Comparison of ENCODE assay signal across 11 mouse cellular contexts in the genomic region with DNA sequence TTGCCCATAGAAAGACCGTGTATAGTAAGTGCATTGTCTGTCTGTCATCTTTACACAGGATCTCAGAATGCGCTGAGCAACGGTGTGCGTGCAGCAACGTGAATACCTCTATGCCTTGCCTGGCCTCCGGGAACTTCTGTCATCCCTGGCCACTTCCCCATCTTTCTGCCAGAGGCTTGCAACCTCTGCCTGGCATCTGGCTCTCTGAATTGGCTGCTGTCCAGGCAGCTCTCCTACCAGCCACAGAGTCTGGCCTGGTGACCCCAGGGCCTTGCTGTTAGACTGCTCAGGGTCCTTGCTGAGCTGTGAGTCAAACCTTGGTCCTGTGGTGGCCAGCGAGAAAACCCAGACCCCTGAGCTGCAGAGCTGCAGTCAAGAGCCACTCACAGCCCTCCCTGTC. TPM values are rescaled to one million over a fixed set of nuclear protein-coding genes. Genes with fewer than 3 reads are reported as not detected.
DNase-seq lines count a peak whose midpoint lies in the region; ATAC-seq and TF ChIP-seq lines count a peak whose summit lies in the region.
"Had no signal": no experiment of that assay in that cellular context is flagged by ENCODE, and none has a peak within 500 bp of the region (broad histone marks: within the 10 kb centered on the region; RNA-seq: fewer than 3 reads in every experiment).

No protein-coding gene starts in this region.

- peaks cover 71% of the 10 kb centered on the region for H3K4me1 ChIP-seq in kidney, embryonic 15.5 days
- peaks cover 49% of the 10 kb centered on the region for H3K4me1 ChIP-seq in limb, embryonic 15.5 days
- peaks cover 34% of the 10 kb centered on the region; the same call in 1 of the 2 replicates for H3K4me1 ChIP-seq in lung, postnatal 0 days (ENCODE audit: insufficient read depth, low read depth, low read length)

- no peak overlapping the region for H3K27ac ChIP-seq in kidney, embryonic 15.5 days
- H3K27ac ChIP-seq in limb, embryonic 15.5 days: peak overlapping the region; percentile 33; the same call in 1 of the 2 replicates
- H3K27ac ChIP-seq in lung, postnatal 0 days (ENCODE audit: low read length): no peak overlapping the region
- H3K27ac ChIP-seq: liver, embryonic 13.5 days had no signal

- H3K9ac ChIP-seq in kidney, embryonic 15.5 days: no peak overlapping the region
- H3K9ac ChIP-seq in limb, embryonic 15.5 days: no peak overlapping the region
- H3K9ac ChIP-seq in lung, postnatal 0 days (replicated peaks; ENCODE audit: low read depth): no peak overlapping the region
- H3K9ac ChIP-seq: liver, embryonic 13.5 days had no signal

- no peaks in the 10 kb centered on the region for H3K36me3 ChIP-seq in kidney, embryonic 15.5 days
- H3K36me3 ChIP-seq in limb, embryonic 15.5 days: no peaks in the 10 kb centered on the region
- no peaks in the 10 kb centered on the region for H3K36me3 ChIP-seq in lung, postnatal 0 days (ENCODE audit: insufficient read depth, low read length)
- H3K36me3 ChIP-seq: liver, embryonic 13.5 days had no signal

- WGBS in kidney, embryonic 15.5 days: 68% methylated on average over 7 of the region's 7 CpGs
- WGBS in limb, embryonic 15.5 days: 46% methylated on average over 7 of the region's 7 CpGs
- WGBS in lung, postnatal 0 days: 51% methylated on average over 7 of the region's 7 CpGs

- DNase-seq in adrenal gland, adult (ENCODE audit: inconsistent age in 2 of 2, low spot score in 1 of 2): peak; percentile 70 to 92
- no peak for DNase-seq in adrenal gland, postnatal 4 days (ENCODE audit: low spot score in 2 of 2)
- peak; percentile 51 to 65 for DNase-seq in kidney, postnatal 25 days
- peak; percentile 86 for DNase-seq in adrenal gland, postnatal 10 days
- no peak for DNase-seq in cerebellum, postnatal 10 days
- DNase-seq in lung, postnatal 0 days (ENCODE audit: low spot score): no peak
- DNase-seq: liver, embryonic 13.5 days; right cerebral cortex, postnatal 25 days had no signal

- no peak overlapping the region for H3K4me2 ChIP-seq in kidney, embryonic 15.5 days
- H3K4me2 ChIP-seq in limb, embryonic 15.5 days: no peak overlapping the region
- no peak overlapping the region for H3K4me2 ChIP-seq in lung, postnatal 0 days (replicated peaks; ENCODE audit: low read depth, low read length)
- H3K4me2 ChIP-seq: liver, embryonic 13.5 days had no signal

- no peak for TF ChIP-seq EP300 in lung, postnatal 0 days (IDR thresholded peaks at IDR 0.05)

- H3K9me3 ChIP-seq in kidney, embryonic 15.5 days (replicated peaks): no peaks in the 10 kb centered on the region
- H3K9me3 ChIP-seq in limb, embryonic 15.5 days: no peaks in the 10 kb centered on the region
- H3K9me3 ChIP-seq in lung, postnatal 0 days (ENCODE audit: low read length): no peaks in the 10 kb centered on the region
- H3K9me3 ChIP-seq: liver, embryonic 13.5 days had no signal

- H3K4me3 ChIP-seq in kidney, embryonic 15.5 days (replicated peaks): no peak overlapping the region
- H3K4me3 ChIP-seq in limb, embryonic 15.5 days: no peak overlapping the region
- no peak overlapping the region for H3K4me3 ChIP-seq in lung, postnatal 0 days (ENCODE audit: low read depth, low read length)
- H3K4me3 ChIP-seq: liver, embryonic 13.5 days had no signal

- H3K27me3 ChIP-seq in kidney, embryonic 15.5 days: no peaks in the 10 kb centered on the region
- no peaks in the 10 kb centered on the region for H3K27me3 ChIP-seq in limb, embryonic 15.5 days
- H3K27me3 ChIP-seq in lung, postnatal 0 days (replicated peaks; ENCODE audit: insufficient read depth, low read length): no peaks in the 10 kb centered on the region

- ATAC-seq in kidney, embryonic 15.5 days (replicated peaks; ENCODE audit: low FRiP score): no peak
- no peak for ATAC-seq in limb, embryonic 15.5 days (ENCODE audit: insufficient number of reproducible peaks, low FRiP score, low TSS enrichment, low read depth)
- no peak for ATAC-seq in lung, postnatal 0 days
- ATAC-seq: inflammation-experienced regulatory T-cells, adult 6 months had no signal

- no peak for TF ChIP-seq CTCF in lung, postnatal 0 days (IDR thresholded peaks at IDR 0.05)

RNA-seq across cellular contexts. Expression of gene Socs3, which starts 11.7 kb away (rescaled TPM):
- total RNA-seq in adrenal gland, postnatal 4 days (2021): 10 to 100 TPM; 11.8 to 12.7 TPM
- polyA plus RNA-seq in kidney, embryonic 15.5 days (2015; fragmentation: Nextera tagmentation; extraction: Ambion mirVana): 14.1 and 15.2 TPM in 2 replicates
- 1 to 10 TPM; 5.0 to 9.0 TPM for total RNA-seq in adrenal gland, postnatal 10 days (2021)
- polyA plus RNA-seq in limb, embryonic 15.5 days (2015; fragmentation: Nextera tagmentation; extraction: Ambion mirVana): 20.3 and 24.0 TPM in 2 replicates
- polyA plus RNA-seq in lung, postnatal 0 days (2015; fragmentation: Nextera tagmentation; extraction: Ambion mirVana): 27.5 and 57.0 TPM in 2 replicates

RNA-seq across cellular contexts. Expression of gene Pgs1, which starts 27.9 kb away (rescaled TPM):
- 10 to 100 TPM; 39.1 to 40.4 TPM for total RNA-seq in adrenal gland, postnatal 4 days (2021)
- polyA plus RNA-seq in kidney, embryonic 15.5 days (2015; fragmentation: Nextera tagmentation; extraction: Ambion mirVana): 34.1 and 38.9 TPM in 2 replicates
- total RNA-seq in adrenal gland, postnatal 10 days (2021): 10 to 100 TPM; 30.9 to 31.0 TPM
- polyA plus RNA-seq in limb, embryonic 15.5 days (2015; fragmentation: Nextera tagmentation; extraction: Ambion mirVana): 35.5 and 37.8 TPM in 2 replicates
- 88.6 and 89.5 TPM in 2 replicates for polyA plus RNA-seq in lung, postnatal 0 days (2015; fragmentation: Nextera tagmentation; extraction: Ambion mirVana)

Comparison
In these comparisons a context has a peak if more than half of its experiments do, and no peak if none do; other contexts are left out.
1. DNase-seq: peak in adrenal gland, adult (2 of 2), kidney, postnatal 25 days (2 of 2) and adrenal gland, postnatal 10 days (single experiment); none in adrenal gland, postnatal 4 days (0 of 2), cerebellum, postnatal 10 days (0 of 2) and lung, postnatal 0 days (single experiment).